Mouse (Mus musculus) forebrain, embryonic 15.5 days (tissue): ENCODE data around the gene Rgs6. TPM values are rescaled to one million over a fixed set of nuclear protein-coding genes. Genes with fewer than 3 reads are reported as not detected.

Source experiments
- ATAC-seq: fragments of 200-750 bp; cut with Nextera tagmentation; replicated peaks from 2 replicates; pipeline ENCODE4 v1.8.0; 2017; ENCODE audit warnings: mild to moderate bottlenecking, moderate TSS enrichment, moderate library complexity
- H3K27ac ChIP-seq: fragments of 300-500 bp; sonication (generic); replicated peaks from 2 replicates; pipeline ENCODE4 v1.5.1; 2015; ENCODE audit warnings: mild to moderate bottlenecking, inconsistent platforms
- H3K27me3 ChIP-seq: fragments of 300-500 bp; sonication (generic); 2 replicates; pipeline ENCODE4 v1.6.1; 2015; ENCODE audit warnings: inconsistent platforms
- H3K36me3 ChIP-seq: fragments of 300-500 bp; sonication (generic); 2 replicates; pipeline ENCODE4 v1.6.1; 2015; ENCODE audit warnings: mild to moderate bottlenecking, inconsistent platforms
- H3K4me1 ChIP-seq: fragments of 300-500 bp; sonication (generic); 2 replicates; pipeline ENCODE4 v1.6.1; 2015; ENCODE audit warnings: inconsistent platforms
- H3K4me2 ChIP-seq: fragments of 300-500 bp; sonication (generic); replicated peaks from 2 replicates; pipeline ENCODE4 v1.6.1; 2015; ENCODE audit warnings: mild to moderate bottlenecking, inconsistent platforms
- H3K4me3 ChIP-seq: fragments of 300-500 bp; sonication (generic); 2 replicates; pipeline ENCODE4 v1.5.1; 2015; ENCODE audit warnings: mild to moderate bottlenecking, inconsistent platforms
- H3K9ac ChIP-seq: fragments of 300-500 bp; sonication (generic); replicated peaks from 2 replicates; pipeline ENCODE4 v1.6.1; 2015; ENCODE audit warnings: mild to moderate bottlenecking, inconsistent platforms
- H3K9me3 ChIP-seq: fragments of 300-500 bp; sonication (generic); 2 replicates; pipeline ENCODE4 v1.6.1; 2016; ENCODE audit warnings: inconsistent platforms
- WGBS: fragments of 180-500 bp; shearing (Covaris S2); methylation state at CpG from one replicate; pipeline ENCODE4 v1.1.7; 2015; ENCODE audit warnings: mixed read lengths; 5-methylcytosine and 5-hydroxymethylcytosine counted together
- polyA plus RNA-seq: library from polyadenylated mRNA; unstranded; fragments of >200 nt; fragmentation: Nextera tagmentation; extraction: Ambion mirVana; gene quantifications from 2 replicates; pipeline ENCODE4 v1.2.1, GENCODE M21; 2015

Gene Rgs6
- polyA plus RNA-seq, 1 experiment from 2014 or later, result 11.6 TPM

GRCm38 (mm10) chr12:83110711-83111110 is 522.6 kb downstream of the Rgs6 start:
- Histone ChIP-seq H3K27ac (no peak overlapping the region), H3K27me3 (no peaks in the 10 kb centered on the region), H3K9ac (no peak overlapping the region), H3K4me2 (no peak overlapping the region), H3K4me1 (peaks cover 27% of the 10 kb centered on the region), H3K9me3 (no peaks in the 10 kb centered on the region), H3K36me3 (no peaks in the 10 kb centered on the region), H3K4me3 (no peak overlapping the region)
- WGBS, result 46% methylated on average over 3 of the region's 3 CpGs
- no peak for ATAC-seq

GRCm38 (mm10) chr12:83112283-83112682 is 524.2 kb downstream of the Rgs6 start:
- Histone ChIP-seq H3K4me3 (no peak overlapping the region), H3K36me3 (no peaks in the 10 kb centered on the region), H3K9me3 (no peaks in the 10 kb centered on the region), H3K9ac (no peak overlapping the region), H3K27me3 (no peaks in the 10 kb centered on the region), H3K27ac (no peak overlapping the region), H3K4me1 (peaks cover 27% of the 10 kb centered on the region), H3K4me2 (no peak overlapping the region)
- ATAC-seq, result no peak
- 80% methylated on average over 5 of the region's 5 CpGs for WGBS

GRCm38 (mm10) chr12:83112901-83113628 is 525.0 kb downstream of the Rgs6 start:
- no peaks in the 10 kb centered on the region for H3K9me3 ChIP-seq
- peaks cover 27% of the 10 kb centered on the region for H3K4me1 ChIP-seq
- WGBS, result 58% methylated on average over 6 of the region's 6 CpGs
- H3K9ac ChIP-seq, result no peak overlapping the region
- H3K4me3 ChIP-seq, result no peak overlapping the region
- H3K27me3 ChIP-seq, result no peaks in the 10 kb centered on the region
- no peak overlapping the region for H3K4me2 ChIP-seq
- no peaks in the 10 kb centered on the region for H3K36me3 ChIP-seq
- ATAC-seq, result no peak
- H3K27ac ChIP-seq, result no peak overlapping the region

- H3K36me3 ChIP-seq, result no peaks in the 10 kb centered on the region
- no peaks in the 10 kb centered on the region for H3K9me3 ChIP-seq
- H3K27me3 ChIP-seq, result no peaks in the 10 kb centered on the region
- no peak overlapping the region for H3K27ac ChIP-seq
- WGBS, result 61% methylated on average over 3 of the region's 3 CpGs
- H3K9ac ChIP-seq, result no peak overlapping the region
- no peak overlapping the region for H3K4me3 ChIP-seq
- H3K4me1 ChIP-seq, result peaks cover 27% of the 10 kb centered on the region
- no peak overlapping the region for H3K4me2 ChIP-seq
- no peak for ATAC-seq
Observed at GRCm38 (mm10) chr12:83113971-83114370, 525.9 kb downstream of the Rgs6 start.

- Histone ChIP-seq H3K4me3 (no peak overlapping the region), H3K4me2 (no peak overlapping the region), H3K9me3 (no peaks in the 10 kb centered on the region), H3K4me1 (peaks cover 27% of the 10 kb centered on the region), H3K27ac (no peak overlapping the region), H3K36me3 (no peaks in the 10 kb centered on the region), H3K9ac (no peak overlapping the region), H3K27me3 (no peaks in the 10 kb centered on the region)
- ATAC-seq, result peak; percentile 44
- 40% methylated on average over 5 of the region's 5 CpGs for WGBS
Observed at GRCm38 (mm10) chr12:83114396-83115053, 526.4 kb downstream of the Rgs6 start.

- Histone ChIP-seq H3K27me3 (no peaks in the 10 kb centered on the region), H3K27ac (no peak overlapping the region), H3K4me3 (no peak overlapping the region), H3K4me2 (no peak overlapping the region), H3K9me3 (no peaks in the 10 kb centered on the region), H3K9ac (no peak overlapping the region), H3K4me1 (no peaks in the 10 kb centered on the region), H3K36me3 (no peaks in the 10 kb centered on the region)
- ATAC-seq, result no peak
- WGBS, result 47% methylated on average over 3 of the region's 3 CpGs
Observed at GRCm38 (mm10) chr12:83124111-83124510, 536.0 kb downstream of the Rgs6 start.

- Histone ChIP-seq H3K4me1 (no peaks in the 10 kb centered on the region), H3K36me3 (no peaks in the 10 kb centered on the region), H3K9ac (no peak overlapping the region), H3K4me3 (no peak overlapping the region), H3K9me3 (no peaks in the 10 kb centered on the region), H3K27me3 (no peaks in the 10 kb centered on the region), H3K4me2 (no peak overlapping the region), H3K27ac (no peak overlapping the region)
- WGBS, result 86% methylated on average over 4 of the region's 4 CpGs
- no peak for ATAC-seq
Observed at GRCm38 (mm10) chr12:83125284-83125683, 537.2 kb downstream of the Rgs6 start.

GRCm38 (mm10) chr12:83126923-83127322 is 538.8 kb downstream of the Rgs6 start:
- Histone ChIP-seq H3K27ac (no peak overlapping the region), H3K27me3 (no peaks in the 10 kb centered on the region), H3K9ac (no peak overlapping the region), H3K4me3 (no peak overlapping the region), H3K36me3 (no peaks in the 10 kb centered on the region), H3K4me2 (no peak overlapping the region), H3K9me3 (no peaks in the 10 kb centered on the region), H3K4me1 (no peaks in the 10 kb centered on the region)
- ATAC-seq, result no peak
- WGBS, result 59% methylated on average over 7 of the region's 7 CpGs

GRCm38 (mm10) chr12:83127955-83128354 is 539.9 kb downstream of the Rgs6 start:
- Histone ChIP-seq H3K4me2 (no peak overlapping the region), H3K4me1 (no peaks in the 10 kb centered on the region), H3K36me3 (no peaks in the 10 kb centered on the region), H3K27me3 (no peaks in the 10 kb centered on the region), H3K9me3 (no peaks in the 10 kb centered on the region), H3K4me3 (no peak overlapping the region), H3K9ac (no peak overlapping the region), H3K27ac (no peak overlapping the region)
- ATAC-seq, result no peak
- 75% methylated on average over 6 of the region's 6 CpGs for WGBS

GRCm38 (mm10) chr12:83128606-83129005 is 540.5 kb downstream of the Rgs6 start:
- H3K9me3 ChIP-seq, result no peaks in the 10 kb centered on the region

GRCm38 (mm10) chr12:83131405-83131804 is 543.3 kb downstream of the Rgs6 start:
- H3K27me3 ChIP-seq, result no peaks in the 10 kb centered on the region
- H3K4me1 ChIP-seq, result peaks cover 3% of the 10 kb centered on the region; the same call in 1 of the 2 replicates
- H3K4me3 ChIP-seq, result no peak overlapping the region
- no peaks in the 10 kb centered on the region for H3K36me3 ChIP-seq
- H3K27ac ChIP-seq, result no peak overlapping the region
- H3K9ac ChIP-seq, result no peak overlapping the region
- H3K4me2 ChIP-seq, result no peak overlapping the region
- 34% methylated on average over 4 of the region's 4 CpGs for WGBS
- no peaks in the 10 kb centered on the region for H3K9me3 ChIP-seq
- ATAC-seq, result 0 out of 2 replicates have a peak, but pooled peaks have one; percentile 8

More at GRCm38 (mm10) chr12:83128606-83129005, 540.5 kb downstream of the Rgs6 start:
- H3K4me1 ChIP-seq, result no peaks in the 10 kb centered on the region
- ATAC-seq, result no peak
- 88% methylated on average over 2 of the region's 3 CpGs for WGBS
- no peak overlapping the region for H3K4me2 ChIP-seq
- H3K27me3 ChIP-seq, result no peaks in the 10 kb centered on the region
- no peak overlapping the region for H3K4me3 ChIP-seq
- no peaks in the 10 kb centered on the region for H3K36me3 ChIP-seq
- no peak overlapping the region for H3K9ac ChIP-seq
- H3K27ac ChIP-seq, result no peak overlapping the region

GRCm38 (mm10) chr12:83133827-83134226 is 545.7 kb downstream of the Rgs6 start:
- no peaks in the 10 kb centered on the region for H3K36me3 ChIP-seq
- H3K4me1 ChIP-seq, result peaks cover 3% of the 10 kb centered on the region; the same call in 1 of the 2 replicates
- 60% methylated on average over 6 of the region's 6 CpGs for WGBS
- no peak overlapping the region for H3K9ac ChIP-seq
- H3K4me2 ChIP-seq, result no peak overlapping the region
- no peaks in the 10 kb centered on the region for H3K27me3 ChIP-seq
- H3K4me3 ChIP-seq, result no peak overlapping the region
- no peak overlapping the region for H3K27ac ChIP-seq
- no peak for ATAC-seq
- H3K9me3 ChIP-seq, result no peaks in the 10 kb centered on the region
